Mouse (Mus musculus): ENCODE data around the gene Tmem252. TPM values are rescaled to one million over a fixed set of nuclear protein-coding genes. Genes with fewer than 3 reads are reported as not detected.

Gene Tmem252
- 0.30 and 0.33 TPM in 2 replicates for total RNA-seq (2021)
- long read RNA-seq, experiment 1: 0 reads
- long read RNA-seq, experiment 2, full-length matches to known transcripts: 1 of 1 reads
- long read RNA-seq, experiment 2, partial matches to known transcripts: 0 of 1 reads
- long read RNA-seq, experiment 2, other reads (novel, unspliced or antisense): 0 of 1 reads

DNA sequence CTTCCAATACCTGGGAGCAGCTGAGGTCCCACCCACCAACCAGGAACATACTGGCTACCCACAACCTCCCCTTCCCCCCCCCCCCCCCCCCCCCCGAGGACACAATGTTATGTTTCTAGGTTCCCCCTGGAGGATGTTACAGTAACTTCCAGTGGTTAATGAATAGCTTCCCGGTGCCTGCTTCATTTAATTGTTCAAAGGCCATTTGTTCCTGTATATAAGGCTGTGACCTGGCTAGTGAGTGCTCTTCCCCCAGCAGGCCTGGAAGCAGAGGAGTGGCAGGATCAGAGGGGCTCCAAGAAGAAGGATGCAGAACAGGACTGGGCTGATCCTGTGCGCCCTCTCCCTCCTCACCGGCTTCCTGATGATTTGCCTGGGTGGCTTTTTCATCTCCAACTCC lies at the start of gene Tmem252:
TSS of gene Tmem252 (plus strand) at position 247 of the 400 bp plus-strand sequence.
- DNase-seq: no peak

DNA sequence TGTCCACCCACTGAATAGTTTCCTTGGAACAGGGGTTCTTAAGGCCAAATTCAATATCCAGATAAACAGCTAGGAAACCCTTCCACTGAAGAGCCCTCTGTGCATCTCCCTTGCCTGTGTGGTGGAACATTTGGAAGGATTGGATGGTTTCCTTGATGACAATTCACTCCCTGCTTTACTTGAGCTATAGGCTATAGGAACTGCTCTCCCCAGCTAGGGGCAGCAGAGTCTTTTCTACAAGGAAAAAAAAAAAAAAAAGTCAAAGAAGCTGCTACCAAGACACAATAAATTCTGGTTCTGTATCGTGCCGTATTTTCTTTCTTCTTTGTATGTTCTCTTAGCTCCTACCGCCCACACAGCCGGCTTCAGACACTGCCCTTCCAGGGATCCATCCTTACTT lies 45.8 kb upstream of the Tmem252 start:
- no peak for DNase-seq

DNA sequence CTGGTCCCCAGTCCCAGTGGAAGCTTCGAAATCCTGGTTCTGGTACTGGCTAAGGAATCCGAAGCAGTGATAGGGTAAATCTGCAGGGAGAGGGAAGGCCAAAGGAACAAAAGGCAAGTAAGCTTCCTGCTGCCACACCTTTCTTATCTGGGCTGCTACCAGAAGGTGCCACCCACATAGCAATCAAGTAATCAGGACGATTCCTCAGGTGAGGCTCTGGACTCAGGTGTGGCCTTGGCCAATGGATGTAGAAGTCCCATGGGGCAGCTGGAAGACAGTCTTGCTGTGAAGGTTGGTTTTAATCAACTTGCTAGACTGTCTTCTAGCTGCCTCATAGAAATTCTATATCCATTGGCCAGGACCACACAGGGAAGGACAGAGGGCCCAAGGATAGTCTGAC lies 40.8 kb upstream of the Tmem252 start:
- no peak for DNase-seq

DNA sequence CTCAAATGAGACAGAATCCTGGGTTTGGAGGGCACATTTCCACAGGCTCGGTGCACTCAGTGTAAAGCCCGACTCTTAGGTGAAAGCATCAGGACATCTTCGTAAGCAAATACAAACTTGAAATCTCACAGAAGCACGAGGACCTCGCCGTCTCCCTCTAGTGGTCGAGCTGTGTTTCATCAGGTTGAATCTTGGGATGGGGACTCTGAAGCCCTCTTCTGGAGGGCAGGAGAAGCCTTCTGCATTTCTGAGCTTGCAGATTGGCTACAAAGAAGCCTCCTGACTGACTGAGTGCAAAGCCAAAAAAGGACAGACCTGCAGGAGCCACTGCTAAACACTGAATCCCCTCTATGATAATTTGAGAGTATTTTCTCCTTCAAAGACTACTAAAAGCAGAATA lies 39.2 kb upstream of the Tmem252 start:
- DNase-seq: peak; percentile 84

DNA sequence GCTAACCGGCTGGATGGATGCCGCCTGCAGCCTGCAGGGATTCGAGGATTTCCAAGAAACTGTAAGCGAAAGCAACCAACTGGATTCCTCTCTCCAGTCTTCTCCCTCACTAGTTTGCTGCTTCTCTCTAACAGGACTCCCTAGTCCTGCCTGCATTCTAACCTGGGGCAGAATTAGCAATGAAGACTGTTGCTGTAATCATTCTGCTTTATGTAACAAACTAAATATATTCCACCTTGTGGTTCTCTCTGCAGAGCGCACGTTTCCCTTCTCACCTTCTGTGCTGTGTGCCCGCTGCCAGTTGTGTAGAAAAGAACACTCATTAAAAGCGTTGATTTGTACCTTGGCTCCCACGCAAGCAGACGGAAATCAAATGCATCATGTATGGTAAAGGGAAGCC lies 37.2 kb upstream of the Tmem252 start:
- no peak for DNase-seq

DNA sequence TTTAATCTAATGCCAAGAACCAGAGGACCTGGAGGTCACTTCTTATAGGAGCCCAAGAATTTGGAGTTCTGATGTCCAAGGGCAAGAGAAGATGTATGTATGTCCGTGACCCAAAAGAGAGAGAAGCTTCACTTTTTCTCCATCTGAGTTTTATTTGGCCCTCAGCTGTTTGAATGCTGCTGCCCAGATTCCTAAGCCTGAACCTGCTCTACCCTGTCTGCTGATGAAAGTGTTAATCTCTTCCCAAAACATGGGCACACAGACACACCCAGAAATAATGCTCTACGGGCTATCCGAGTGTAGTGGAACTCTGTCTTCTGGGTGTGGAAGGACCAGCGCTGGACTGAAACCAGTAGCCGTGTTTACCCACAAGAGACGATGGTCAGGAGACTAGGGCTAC lies 35.8 kb upstream of the Tmem252 start:
- no peak for DNase-seq

DNA sequence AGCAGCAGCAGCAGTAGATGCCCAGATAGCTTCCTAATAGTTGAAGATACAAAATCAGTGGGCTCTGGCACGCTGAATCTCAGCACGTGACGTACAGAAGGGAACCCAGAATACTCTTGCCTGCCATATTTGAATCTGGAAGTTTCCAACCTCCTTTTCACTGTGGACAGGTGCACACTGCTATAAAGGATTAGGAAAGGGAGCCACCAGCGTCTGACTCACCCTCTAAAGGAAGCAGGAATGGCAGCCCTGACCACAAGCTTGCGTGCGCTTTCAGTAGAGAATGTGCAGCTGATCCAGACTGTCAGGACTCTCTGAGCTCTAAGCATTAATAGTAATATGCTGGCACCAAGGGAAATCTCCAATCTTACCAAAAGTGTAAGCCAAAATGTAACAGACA lies 32.8 kb upstream of the Tmem252 start:
- DNase-seq: no peak

DNA sequence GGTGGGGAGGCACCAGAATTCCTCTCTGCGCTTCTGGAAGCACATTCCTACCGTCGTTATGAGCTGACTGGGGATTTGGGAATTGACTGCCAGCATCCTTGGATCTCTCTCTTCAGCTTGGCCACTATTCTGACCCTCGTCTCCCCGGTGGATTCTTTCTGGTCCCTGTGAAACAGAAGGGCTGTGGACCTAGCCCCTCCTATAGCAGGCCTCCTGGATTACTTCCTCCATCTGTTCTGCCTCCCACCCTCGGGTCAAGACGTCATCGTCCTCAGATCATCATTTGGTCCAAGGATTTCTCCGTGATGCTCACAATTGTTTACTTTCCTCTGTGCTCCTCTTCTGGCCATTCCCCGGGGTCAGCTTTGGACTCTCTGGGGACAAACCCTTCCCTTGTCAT lies 28.8 kb upstream of the Tmem252 start:
- DNase-seq: no peak

DNA sequence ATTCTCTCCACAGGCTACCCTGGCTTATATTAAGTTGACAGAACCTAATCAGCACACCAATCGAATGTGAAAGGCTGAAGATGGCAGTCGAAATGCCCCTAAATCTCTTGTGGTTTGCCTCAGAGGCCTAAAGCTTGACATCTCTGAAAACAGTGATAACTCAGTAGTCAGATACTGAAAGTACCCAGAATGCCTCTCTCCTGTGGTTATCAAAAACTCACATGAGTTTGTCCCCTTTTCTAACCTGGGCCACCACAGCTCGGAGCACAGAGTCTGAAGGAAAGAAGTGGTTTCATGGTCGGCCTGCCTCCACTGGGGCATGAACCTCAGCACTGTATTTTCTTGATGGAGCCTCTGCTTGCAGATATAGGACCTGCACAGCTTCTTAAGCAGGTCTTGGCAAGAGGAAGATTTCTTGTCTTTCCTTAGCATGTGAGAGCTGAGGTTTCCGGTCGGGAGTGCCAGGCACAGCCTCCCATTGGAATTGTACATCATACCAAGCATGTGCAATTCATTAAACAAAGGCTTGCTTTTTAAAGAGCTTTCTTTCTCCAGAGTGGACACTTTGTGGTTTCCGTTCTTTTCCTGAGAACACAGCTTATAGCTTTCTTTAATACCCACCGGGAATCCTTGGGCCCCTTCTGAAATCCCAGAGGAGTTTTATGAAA lies 27.5 kb upstream of the Tmem252 start:
- DNase-seq: no peak

DNA sequence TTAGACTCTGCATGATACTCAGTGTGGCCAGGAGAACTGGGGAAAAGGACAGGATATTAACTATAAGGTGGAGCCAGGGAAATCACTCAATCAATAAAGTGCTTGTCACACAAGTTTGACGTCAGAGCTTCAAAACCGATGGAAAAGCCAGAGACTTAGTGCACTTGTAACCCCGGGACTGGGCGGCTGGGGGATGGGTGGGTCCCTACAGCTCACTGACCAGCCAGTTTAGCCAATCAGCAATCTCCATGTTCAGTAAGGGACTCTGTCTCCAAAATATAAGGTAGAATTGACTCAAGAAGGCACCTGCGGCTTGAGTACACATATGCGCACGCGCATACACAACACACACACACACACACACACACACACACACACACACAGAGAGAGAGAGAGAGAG lies 25.8 kb upstream of the Tmem252 start:
- DNase-seq: no peak

DNA sequence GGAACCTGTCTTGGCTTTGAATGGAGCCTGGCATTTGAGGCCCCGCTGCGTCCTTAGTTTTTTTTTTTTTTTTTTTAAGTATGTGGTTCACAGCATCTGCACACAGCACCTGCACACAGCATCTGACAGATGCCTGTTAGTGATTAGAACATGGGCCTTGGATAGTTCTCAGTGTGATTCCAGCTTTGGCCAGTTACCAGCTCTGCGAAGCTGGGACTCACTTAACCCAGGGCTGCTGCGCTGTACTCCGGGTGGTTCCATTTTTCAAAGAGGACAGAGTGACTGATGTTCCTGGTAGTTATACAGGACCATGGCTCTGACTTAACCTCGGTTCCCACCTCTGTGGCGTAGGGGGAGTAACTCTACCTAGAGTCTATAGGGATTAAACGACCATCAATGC lies 23.4 kb upstream of the Tmem252 start:
- no peak for DNase-seq

DNA sequence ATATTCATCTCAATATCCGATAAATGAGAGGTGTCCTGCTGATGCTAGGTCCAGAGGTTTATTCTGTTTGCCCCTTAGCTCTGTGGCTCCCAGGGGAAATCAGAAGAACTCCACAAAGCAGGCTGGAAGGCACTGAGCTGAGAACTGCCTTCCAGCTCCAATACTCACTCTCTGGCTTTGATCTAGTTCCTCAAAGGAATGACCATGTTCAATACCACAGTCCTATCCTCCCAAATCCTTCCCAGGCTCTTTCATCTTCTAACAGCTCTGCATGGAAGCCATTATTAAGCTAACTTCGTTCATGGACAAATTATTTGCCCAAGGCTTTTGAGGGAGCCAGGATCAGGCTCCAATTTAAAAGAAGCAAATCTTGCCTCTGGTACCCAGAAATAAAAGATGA lies 22.2 kb upstream of the Tmem252 start:
- DNase-seq: no peak

DNA sequence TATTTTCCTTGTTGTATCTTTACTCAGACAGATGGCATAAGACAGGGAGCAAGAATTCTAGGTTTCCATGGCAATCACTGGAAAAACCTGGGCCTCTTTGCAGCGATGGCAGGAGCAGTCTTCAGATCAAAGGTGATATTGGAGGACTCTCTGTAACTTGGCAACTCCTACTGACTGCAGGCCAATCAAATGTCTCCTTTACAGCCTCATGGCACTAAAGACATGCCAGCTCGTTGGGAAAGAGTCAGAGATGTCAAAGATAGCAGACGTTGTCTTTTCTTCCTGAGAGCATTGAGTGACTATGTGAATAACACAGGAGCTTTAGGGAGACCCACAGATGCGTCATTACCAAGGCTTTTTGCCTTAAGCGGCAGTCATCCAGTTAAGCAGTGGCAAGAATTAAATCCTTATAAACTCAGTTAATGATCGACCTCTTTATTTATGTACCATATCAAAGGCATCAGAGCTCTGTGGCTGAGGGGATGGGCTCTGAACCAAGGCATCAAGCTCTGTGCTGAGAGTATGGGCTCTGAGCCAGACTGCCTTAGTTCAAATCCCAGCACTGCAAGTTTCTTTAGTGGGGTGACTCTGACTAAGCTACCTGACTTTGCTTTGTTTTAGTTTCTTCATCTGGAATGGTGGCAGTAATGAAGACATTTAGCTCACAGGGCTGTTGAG lies 21.3 kb upstream of the Tmem252 start:
- DNase-seq: no peak

DNA sequence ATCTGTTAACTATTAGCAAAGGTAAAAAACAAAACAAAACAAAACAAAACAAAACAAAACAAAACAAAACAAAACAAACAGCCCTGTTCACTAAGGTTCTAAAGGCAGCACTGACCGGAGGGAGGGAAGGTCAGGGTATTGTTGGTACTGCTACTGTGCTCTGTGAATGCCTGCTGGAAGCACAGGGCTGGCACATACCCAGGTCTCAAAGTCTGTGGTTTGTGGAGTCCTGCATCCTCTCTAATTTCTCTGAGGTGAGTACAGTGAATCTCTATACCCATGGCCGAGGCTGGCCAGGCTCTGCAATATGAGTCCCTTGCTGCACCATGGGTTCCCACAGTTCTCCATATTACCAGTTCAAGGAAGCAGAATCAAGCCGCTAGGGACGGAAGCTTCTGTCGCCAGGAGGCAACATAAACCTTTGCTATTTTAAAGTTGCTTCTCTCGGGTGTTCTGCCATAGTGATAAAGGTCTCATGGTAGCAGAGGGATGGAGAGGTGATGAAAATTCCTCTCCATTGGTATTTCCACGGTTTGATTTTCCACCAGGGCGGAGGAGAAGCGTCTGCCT lies 20.5 kb upstream of the Tmem252 start:
- DNase-seq: no peak

DNA sequence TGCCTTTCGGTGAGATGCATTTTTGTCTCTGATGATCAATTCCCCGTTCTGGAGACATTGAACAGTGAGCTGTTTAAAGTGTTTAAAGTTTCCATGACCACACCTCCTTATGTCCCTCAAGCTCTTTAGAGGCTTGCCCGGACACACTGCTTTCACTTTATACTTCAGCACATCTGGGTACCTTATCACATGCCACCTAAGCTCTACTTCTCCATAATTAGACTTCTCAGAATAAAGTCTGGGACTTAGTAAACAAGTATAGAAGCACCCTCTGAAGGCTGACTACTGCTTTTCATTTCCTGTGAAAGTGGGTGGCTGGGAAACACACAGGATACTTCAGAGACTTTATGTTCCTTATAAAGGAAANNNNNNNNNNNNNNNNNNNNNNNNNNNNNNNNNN lies 16.8 kb upstream of the Tmem252 start:
- no peak for DNase-seq

DNA sequence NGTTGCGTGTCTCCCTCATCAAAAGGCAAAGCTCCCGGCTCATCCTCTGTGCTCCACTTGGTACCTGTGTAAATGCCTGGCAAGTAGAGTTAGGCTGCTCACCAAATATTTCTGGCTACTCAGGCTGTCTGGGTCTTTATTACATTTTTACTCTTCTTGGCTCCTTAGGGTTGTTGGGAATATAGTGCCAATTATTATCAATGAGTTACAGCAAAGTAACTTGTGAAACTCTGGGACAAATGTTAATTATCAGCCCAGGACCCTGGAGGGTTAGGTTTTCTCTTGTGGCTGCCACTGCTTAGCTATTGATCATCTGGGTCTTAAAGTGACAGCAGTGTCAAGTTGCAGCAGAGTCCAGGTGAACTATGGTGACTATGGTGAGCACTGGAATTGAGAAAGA lies 11.5 kb upstream of the Tmem252 start:
- no peak for DNase-seq

DNA sequence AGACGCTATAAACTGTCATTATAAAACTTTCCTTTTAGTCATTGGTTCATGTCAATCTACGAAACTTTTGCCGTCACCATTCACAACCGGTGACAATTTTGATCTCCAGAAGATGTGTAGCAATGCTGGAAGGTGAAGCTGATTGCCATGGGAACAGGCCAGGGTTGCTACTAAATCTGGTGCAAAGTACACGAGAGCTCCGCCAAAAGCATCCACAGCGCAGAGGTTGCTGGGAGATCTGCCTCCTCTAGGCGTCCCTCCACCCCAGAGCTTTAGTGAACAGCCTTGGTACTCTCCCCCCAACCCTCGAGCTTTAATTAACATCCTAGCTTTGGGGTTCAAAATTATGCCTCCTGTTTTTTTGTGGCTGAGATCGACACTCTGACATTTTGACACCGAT lies 8.0 kb upstream of the Tmem252 start:
- no peak for DNase-seq

DNA sequence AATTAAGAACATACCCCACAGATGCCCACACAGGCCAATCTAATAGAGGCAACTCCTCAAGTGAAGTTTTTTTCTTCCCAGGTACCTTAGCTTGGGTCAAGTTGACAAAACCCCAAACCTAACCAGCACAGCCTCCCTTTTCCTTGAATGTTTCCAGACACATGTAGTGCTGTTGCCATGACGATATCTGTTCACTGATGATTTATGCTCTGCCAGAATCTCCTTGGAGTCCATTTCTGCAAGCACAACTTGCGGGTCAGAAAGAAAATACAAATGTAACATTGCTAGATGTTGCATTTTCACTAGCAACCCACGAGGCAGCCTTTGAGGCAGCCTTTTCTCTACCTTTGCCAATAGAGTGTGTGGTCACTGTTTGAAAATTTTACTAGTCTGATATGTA lies 6.3 kb upstream of the Tmem252 start:
- DNase-seq: no peak

DNA sequence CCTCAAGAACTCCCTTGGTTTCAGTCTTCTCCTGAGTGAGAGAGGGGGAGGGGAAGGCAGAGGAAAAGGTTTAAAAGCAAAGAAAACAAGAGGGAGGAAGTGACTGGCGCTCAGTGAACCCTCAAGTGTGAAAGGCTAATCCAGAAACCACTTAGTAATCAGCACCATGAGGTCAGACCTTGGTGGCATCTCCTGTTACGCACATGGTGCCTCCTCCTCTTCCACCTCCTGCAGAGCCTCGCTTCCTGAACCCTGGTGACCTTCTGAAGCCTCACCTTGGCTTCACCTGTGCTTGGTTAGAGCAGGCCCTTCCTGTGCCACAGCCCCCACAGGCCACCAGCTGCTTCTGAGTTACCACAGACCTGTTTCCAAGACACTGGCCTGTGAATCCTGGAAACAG lies 2.2 kb upstream of the Tmem252 start:
- no peak for DNase-seq

DNA sequence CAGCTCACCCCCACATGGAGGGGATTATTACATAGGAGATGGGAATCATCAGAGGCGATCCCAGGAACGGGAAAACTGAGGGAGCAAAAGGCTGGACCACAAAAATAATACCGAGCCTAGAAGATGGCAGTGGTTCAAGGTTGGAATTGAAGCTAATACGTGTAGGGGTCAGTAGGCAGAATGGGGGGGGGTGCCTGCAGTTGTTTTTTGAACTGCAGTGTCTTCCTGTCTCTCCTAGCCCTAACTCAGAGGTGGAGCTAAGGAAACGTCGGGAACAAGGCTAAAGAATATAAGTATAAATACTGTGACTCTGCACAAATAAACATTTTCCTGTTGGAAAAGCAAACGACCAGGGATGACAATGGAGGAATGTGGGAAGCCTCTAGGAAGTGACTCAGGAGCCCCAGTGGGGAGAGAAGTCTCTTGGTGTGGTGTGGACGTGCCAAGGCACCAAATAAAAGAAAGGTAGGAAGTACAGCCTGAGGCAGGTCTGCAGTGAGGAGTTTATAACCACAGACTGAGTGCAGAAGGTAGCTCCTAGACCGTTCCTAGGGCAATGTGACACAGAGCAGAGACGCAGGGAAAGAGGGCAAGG lies 1.3 kb upstream of the Tmem252 start:
- no peak for DNase-seq

DNA sequence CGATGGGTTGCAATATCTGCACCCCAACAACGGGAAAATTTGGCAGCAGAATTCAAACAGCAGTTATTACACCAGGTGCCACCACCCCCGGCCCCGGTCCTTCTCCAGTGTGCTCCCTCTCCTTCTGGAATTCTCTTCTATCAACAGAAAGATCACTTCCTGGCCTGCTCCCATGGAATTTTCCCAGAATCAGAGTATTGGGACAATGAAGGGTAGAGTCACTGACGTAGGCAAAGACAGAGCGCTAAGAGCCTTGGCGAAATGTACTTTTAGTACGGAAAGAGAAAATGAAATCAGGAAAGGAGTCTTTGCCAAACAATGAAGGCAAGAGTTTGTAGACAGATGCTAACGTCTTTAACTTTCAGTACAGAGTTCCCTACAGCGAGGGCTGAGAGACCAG lies 477 bp upstream of the Tmem252 start:
- DNase-seq: no peak

DNA sequence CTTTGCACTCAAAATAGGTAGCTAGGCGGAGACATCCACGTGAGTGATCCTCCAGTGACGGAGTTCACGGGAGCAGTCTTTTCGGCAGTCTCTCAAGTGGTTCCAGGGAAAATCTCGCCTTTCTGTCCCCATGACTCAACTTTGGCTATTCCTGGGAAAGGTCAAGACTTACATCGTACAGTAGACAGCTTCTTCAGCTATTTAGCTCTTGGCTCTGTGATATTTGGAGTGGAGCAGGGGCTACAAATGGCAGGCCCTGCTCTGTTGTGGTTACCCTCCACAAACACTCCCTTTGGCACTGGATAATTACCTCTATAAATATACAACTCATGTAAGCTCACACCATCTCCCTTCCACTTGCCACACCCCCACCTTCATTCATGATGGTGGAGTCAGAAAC lies 2.6 kb downstream of the Tmem252 start:
- DNase-seq: no peak

DNA sequence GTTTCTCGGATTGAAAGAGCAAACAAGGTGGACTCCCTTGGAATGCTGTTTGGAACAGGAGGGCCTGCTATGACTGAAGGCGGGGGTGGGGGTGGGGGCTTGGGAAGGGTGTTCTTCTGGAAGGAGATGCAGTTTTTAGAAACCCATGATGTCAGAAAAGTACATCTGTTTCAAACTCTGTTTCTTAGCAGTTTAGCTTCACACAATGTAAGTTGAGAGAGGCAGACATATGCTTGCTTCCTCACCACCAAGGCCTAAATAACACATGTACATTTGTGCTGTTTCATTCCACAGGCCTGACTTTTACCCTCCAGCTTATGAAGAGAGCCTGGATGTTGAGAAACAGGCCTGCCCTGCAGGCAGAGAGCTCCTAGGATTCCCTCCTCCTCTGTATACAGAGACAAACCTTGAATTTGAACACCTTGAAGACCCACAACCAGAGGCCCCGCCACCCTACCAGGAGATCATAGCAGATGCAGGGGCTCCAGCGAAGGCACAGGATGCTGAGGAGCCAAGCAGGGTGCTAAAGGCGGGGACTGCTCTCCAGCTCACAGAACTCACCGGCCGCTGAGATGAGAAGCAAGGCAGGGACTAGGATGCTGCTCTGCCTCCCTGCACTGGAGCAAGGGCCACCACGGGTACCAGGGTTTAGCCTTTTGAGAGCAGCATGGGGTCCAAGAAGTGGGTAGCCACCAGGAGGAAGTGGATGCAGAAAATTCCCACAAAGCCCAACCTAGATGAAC lies 3.6 kb downstream of the Tmem252 start:
- no peak for DNase-seq
